Mouse (Mus musculus): ENCODE data around the gene Ptpn3.
A peak's percentile ranks its signal among the peaks of the same experiment; 100 is the strongest.

Ptpn3 gene

DNA sequence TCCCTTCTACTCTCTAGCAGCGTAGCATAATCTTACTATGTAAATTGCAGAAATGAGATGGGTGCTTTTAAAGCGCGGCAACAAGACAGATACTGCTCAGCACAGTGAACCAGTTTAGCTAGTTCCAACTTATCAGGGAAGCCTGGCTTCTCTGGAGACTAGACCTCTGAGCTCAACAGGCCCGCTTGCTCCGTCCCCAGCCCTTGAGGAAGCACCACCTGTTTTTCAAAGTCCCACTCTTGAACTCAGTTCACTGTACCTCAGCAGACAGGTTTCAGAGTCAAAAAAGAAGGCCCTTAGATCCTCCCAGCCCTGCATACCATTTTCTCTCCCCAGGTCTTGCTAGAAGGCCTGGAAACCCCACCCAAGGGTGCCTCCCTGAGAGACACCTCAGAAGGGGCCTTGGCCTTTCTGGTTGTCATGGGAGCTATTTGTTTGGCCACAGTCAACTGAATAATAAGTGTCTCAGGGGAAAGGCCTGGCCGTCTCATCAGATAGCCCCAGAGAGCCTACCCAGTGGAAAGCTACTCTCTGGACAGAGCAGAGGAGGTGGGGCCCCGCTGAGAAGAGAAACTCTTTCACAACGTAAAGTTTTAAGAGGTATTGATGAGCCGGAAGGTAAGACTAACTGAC is 136.9 kb downstream of the Ptpn3 start:
- no peak for DNase-seq

- DNase-seq, result no peak
Measured at GRCm38 (mm10) chr4:57162789-57163722, 138.6 kb downstream of the Ptpn3 start.

GRCm38 (mm10) chr4:57160571-57160970 is 141.1 kb downstream of the Ptpn3 start:
- no peak for DNase-seq

DNA sequence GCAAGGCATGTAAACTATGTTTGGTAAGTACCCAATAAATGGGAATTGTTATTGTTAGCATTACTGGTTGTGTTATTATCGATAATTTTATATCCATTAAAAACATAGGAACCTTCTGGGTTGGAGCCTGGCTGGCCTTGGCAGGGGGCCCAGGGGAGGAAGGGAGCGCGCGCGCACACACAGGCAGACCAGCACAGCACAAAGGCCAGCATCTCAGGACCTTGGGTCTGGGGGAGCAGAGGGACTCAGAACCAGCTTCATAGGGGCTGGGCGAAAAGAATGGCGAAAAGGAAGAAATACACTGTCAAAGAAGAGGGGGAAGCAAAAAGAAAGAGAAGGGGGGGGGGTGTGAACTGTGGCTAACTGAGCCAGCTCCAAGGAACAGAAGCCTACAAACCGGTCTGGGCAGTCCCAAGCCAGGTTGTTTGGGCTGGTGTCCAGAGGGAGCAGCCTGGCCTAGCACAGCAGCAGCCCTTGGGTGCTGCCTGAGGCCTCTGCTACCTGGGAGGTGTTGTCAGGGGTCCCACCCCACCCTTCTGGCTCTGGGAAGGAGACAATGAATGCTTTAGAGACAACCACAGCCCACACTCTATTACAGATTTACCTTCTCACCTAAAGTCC is 145.0 kb downstream of the Ptpn3 start:
- DNase-seq, result no peak

DNA sequence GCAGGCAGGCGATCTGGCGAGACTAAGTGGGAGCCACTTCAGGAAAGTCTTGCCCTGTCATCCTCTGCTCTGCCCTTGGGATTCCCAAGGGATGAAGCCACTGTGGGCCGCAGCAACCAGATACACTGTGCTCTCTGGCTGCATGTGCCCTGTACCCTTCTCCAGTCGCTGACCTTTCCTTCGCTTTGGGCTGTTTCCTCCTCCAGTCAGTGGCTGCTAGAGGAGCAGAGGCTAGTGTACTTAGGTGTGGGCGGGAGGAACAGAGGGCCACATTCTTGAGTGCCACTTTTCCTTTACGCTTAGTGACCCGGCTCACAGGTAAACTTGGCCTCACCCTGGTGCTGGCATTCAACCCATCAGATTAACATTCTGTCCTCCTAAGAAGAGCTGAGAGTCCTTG is 147.8 kb downstream of the Ptpn3 start:
- DNase-seq, result no peak

- no peak for DNase-seq
Measured at GRCm38 (mm10) chr4:57153068-57153835, 148.4 kb downstream of the Ptpn3 start.

GRCm38 (mm10) chr4:57148182-57148581 is 153.5 kb downstream of the Ptpn3 start:
- DNase-seq, result no peak

- DNase-seq, result peak; percentile 83 to 93
Measured at GRCm38 (mm10) chr4:57143026-57143937, 158.4 kb downstream of the Ptpn3 start, which contains the start of gene Epb41l4b. TSS of gene Epb41l4b (minus strand) at chr4:57143437.

GRCm38 (mm10) chr4:57142374-57143025 is 159.1 kb downstream of the Ptpn3 start:
- peak; percentile 50 to 66 for DNase-seq

- peak; percentile 82 to 84 for DNase-seq
Measured at GRCm38 (mm10) chr4:57141908-57142361, 159.7 kb downstream of the Ptpn3 start.

DNA sequence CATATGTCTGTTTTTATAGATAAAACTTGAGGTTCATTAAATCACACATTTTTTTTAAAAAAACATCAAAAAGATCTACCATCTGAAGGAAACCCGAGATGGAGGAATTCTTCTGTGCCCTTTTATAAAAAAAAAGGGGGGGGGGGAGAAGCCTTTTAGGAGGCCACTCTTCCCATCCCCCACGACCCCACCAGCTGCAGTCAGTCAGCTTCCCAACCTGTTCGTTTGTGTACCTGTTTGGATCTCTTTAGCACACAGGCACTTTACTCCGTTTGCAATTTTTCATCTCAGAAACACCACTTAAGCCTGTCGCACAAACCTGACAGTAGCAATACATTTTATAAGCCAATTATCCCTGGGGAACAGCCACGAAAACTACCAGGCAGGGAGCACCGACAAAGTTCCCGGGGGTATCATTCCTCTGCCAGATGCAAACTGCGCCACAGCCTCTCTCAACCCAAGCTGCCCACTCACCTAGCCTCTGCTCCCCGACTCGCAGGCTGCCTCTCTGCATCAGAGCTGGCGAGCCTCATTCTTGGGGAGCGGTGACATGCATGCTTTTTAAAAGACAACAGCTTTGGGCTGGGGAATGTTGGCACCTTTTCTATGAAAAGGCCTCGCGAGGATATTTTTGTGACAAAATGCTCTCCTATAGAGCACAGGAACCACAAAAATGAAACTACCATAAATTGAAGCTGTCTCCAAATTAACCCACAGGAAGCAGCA is 160.5 kb downstream of the Ptpn3 start:
- DNase-seq, result peak; percentile 61 to 64
